Mouse (Mus musculus): ENCODE data around the gene Nr2c1. TPM values are rescaled to one million over a fixed set of nuclear protein-coding genes. Genes with fewer than 3 reads are reported as not detected.

Nr2c1 gene
- polyA plus RNA-seq, 1 experiment from 2014 or later, result 8.8 TPM

GRCm38 (mm10) chr10:94230172-94230981, 82.6 kb downstream of the Nr2c1 start:
- WGBS, result 15% methylated on average over 19 of the region's 19 CpGs
- H3K4me3 ChIP-seq (replicated peaks; ENCODE audit: low read length), result no peak overlapping the region

DNA sequence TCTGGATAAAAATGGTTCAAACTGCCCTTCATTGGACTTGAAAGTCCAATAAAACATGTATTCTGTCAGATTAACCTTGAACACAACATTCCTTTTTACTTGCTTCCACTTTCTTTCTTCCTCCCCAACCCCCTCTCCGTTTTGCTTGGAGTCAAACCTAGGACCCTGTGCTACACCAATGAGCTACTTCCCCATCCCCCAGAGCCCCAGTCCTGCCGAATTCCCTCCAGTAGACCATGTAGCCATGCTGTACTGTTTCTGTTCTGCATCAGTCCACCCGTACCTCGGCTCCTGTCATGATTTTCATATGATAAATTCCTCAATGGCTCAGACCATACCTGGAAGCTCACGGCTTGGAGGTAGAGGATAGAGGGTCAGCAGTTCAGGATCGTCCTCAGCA, 83.2 kb downstream of the Nr2c1 start:
- H3K9ac ChIP-seq (replicated peaks; ENCODE audit: low read depth, low read length), result no peak overlapping the region
- H3K27me3 ChIP-seq (replicated peaks; ENCODE audit: control insufficient read depth, insufficient read depth, low read length), result no peaks in the 10 kb centered on the region
- WGBS, result 76% methylated on average over 6 of the region's 6 CpGs
- H3K4me3 ChIP-seq (replicated peaks; ENCODE audit: low read length), result no peak overlapping the region
- peaks cover 10% of the 10 kb centered on the region; the same call in 1 of the 2 replicates for H3K4me1 ChIP-seq (replicated peaks; ENCODE audit: control insufficient read depth, insufficient read depth, low read length)
- no peak overlapping the region for H3K27ac ChIP-seq (ENCODE audit: low read length)
- H3K36me3 ChIP-seq (ENCODE audit: control insufficient read depth, insufficient read depth), result no peaks in the 10 kb centered on the region
- no peak; the same call in 1 of the 2 replicates for ATAC-seq
- no peaks in the 10 kb centered on the region for H3K9me3 ChIP-seq (ENCODE audit: control insufficient read depth, low read length)
- no peak overlapping the region for H3K4me2 ChIP-seq (ENCODE audit: low read length)

More at GRCm38 (mm10) chr10:94230172-94230981, 82.6 kb downstream of the Nr2c1 start:
- Histone ChIP-seq H3K4me2 (ENCODE audit: low read length) (peak overlapping the region; percentile 22), H3K27ac (ENCODE audit: low read length) (no peak overlapping the region), H3K4me1 (replicated peaks; ENCODE audit: control insufficient read depth, insufficient read depth, low read length) (peaks cover 10% of the 10 kb centered on the region; the same call in 1 of the 2 replicates), H3K36me3 (ENCODE audit: control insufficient read depth, insufficient read depth) (no peaks in the 10 kb centered on the region), H3K9ac (replicated peaks; ENCODE audit: low read depth, low read length) (no peak overlapping the region), H3K27me3 (replicated peaks; ENCODE audit: control insufficient read depth, insufficient read depth, low read length) (no peaks in the 10 kb centered on the region), H3K9me3 (ENCODE audit: control insufficient read depth, low read length) (no peaks in the 10 kb centered on the region)
- ATAC-seq, result peak; percentile 85

GRCm38 (mm10) chr10:94235200-94235599, 87.4 kb downstream of the Nr2c1 start:
- no peak for ATAC-seq
- no peak overlapping the region for H3K27ac ChIP-seq (ENCODE audit: low read length)
- no peak overlapping the region for H3K4me2 ChIP-seq (ENCODE audit: low read length)
- no peaks in the 10 kb centered on the region for H3K9me3 ChIP-seq (ENCODE audit: control insufficient read depth, low read length)
- no peaks in the 10 kb centered on the region for H3K27me3 ChIP-seq (replicated peaks; ENCODE audit: control insufficient read depth, insufficient read depth, low read length)
- H3K9ac ChIP-seq (replicated peaks; ENCODE audit: low read depth, low read length), result no peak overlapping the region
- H3K36me3 ChIP-seq (ENCODE audit: control insufficient read depth, insufficient read depth), result no peaks in the 10 kb centered on the region
- peaks cover 7% of the 10 kb centered on the region; the same call in 1 of the 2 replicates for H3K4me1 ChIP-seq (replicated peaks; ENCODE audit: control insufficient read depth, insufficient read depth, low read length)
- H3K4me3 ChIP-seq (replicated peaks; ENCODE audit: low read length), result no peak overlapping the region
- 80% methylated on average over 4 of the region's 4 CpGs for WGBS

DNA sequence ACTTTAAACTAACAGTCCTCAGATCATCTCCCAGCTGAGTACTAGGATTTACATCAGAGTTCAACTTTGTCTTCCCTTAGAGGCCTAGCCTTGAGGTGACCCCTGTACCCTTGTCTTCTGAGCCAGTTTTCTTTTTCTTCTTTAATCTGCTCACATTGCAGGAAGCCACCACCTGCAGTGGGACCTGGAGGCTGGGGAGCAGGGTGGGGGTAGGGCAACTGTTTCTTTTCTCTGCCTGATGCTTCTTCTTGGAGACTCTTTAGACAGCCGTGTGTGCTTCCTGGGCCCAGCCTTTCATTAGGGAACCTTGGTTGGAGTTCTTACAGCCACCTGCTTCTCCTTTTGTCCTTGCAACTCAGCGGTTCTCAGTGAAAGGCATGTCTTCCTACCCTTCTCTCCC, 93.5 kb downstream of the Nr2c1 start:
- ATAC-seq, result no peak
- 33% methylated on average over 2 of the region's 2 CpGs for WGBS
- Histone ChIP-seq H3K27me3 (replicated peaks; ENCODE audit: control insufficient read depth, insufficient read depth, low read length) (no peaks in the 10 kb centered on the region), H3K4me3 (replicated peaks; ENCODE audit: low read length) (no peak overlapping the region), H3K36me3 (ENCODE audit: control insufficient read depth, insufficient read depth) (no peaks in the 10 kb centered on the region), H3K4me2 (ENCODE audit: low read length) (no peak overlapping the region), H3K9ac (replicated peaks; ENCODE audit: low read depth, low read length) (no peak overlapping the region), H3K9me3 (ENCODE audit: control insufficient read depth, low read length) (no peaks in the 10 kb centered on the region), H3K4me1 (replicated peaks; ENCODE audit: control insufficient read depth, insufficient read depth, low read length) (no peaks in the 10 kb centered on the region), H3K27ac (ENCODE audit: low read length) (no peak overlapping the region)

Other genes with a start within 250 kb of the Nr2c1 start
- gene Vezt, start 112.2 kb upstream of the Nr2c1 start, polyA plus RNA-seq (2015; fragmentation: Nextera tagmentation; extraction: Ambion mirVana), result 67.1 and 71.4 TPM in 2 replicates
- gene Fgd6, start 112.0 kb upstream of the Nr2c1 start, polyA plus RNA-seq (2015; fragmentation: Nextera tagmentation; extraction: Ambion mirVana), result 1.6 and 1.8 TPM in 2 replicates
- 273 and 291 TPM in 2 replicates for gene Ndufa12, start 50.7 kb downstream of the Nr2c1 start, polyA plus RNA-seq (2015; fragmentation: Nextera tagmentation; extraction: Ambion mirVana)
- not detected in 2 replicates for gene Gm4792, start 150.7 kb downstream of the Nr2c1 start, polyA plus RNA-seq (2015; fragmentation: Nextera tagmentation; extraction: Ambion mirVana)
- 5.1 and 6.8 TPM in 2 replicates for gene Tmcc3, start 163.9 kb downstream of the Nr2c1 start, polyA plus RNA-seq (2015; fragmentation: Nextera tagmentation; extraction: Ambion mirVana)

All from forebrain, embryonic 16.5 days (tissue).